Mouse (Mus musculus) cortical plate, adult 2 months (tissue): ENCODE data around the gene Cyp21a1. TPM values are rescaled to one million over a fixed set of nuclear protein-coding genes. Genes with fewer than 3 reads are reported as not detected.
A peak's percentile ranks its signal among the peaks of the same experiment; 100 is the strongest.
"Not testable (repeated sequence)": the region's sequence is repeated elsewhere in the genome, so short reads cannot be mapped to it uniquely, and the experiment has no call there.

Experiments used
- H3K27ac ChIP-seq: fragments of 200-500 bp; 2 replicates; pipeline ENCODE4 v1.5.1; 2012; ENCODE audit warnings: low read length, control low read depth, inconsistent platforms; ENCODE audit not compliant: insufficient read depth
- H3K4me1 ChIP-seq: fragments of 200-500 bp; 2 replicates; pipeline ENCODE4 v1.6.1; 2011; ENCODE audit warnings: low read length; ENCODE audit not compliant: control insufficient read depth, insufficient read depth
- H3K4me3 ChIP-seq: fragments of 200-500 bp; 2 replicates; pipeline ENCODE4 v1.5.1; 2011; ENCODE audit warnings: mild to moderate bottlenecking, low read length, control low read depth; ENCODE audit not compliant: insufficient read depth
- CTCF ChIP-seq: fragments of 200-500 bp; IDR thresholded peaks from 2 replicates; pipeline ENCODE4 v1.5.1; 2011; ENCODE audit warnings: mild to moderate bottlenecking, control low read depth, low read length; ENCODE audit not compliant: insufficient read depth; ENCODE audit errors: extremely low read depth
- POLR2A ChIP-seq: fragments of 200-500 bp; IDR thresholded peaks from 2 replicates; pipeline ENCODE4 v1.6.1; 2011; ENCODE audit warnings: mild to moderate bottlenecking, low read length, control low read depth; ENCODE audit not compliant: insufficient read depth; ENCODE audit errors: extremely low read depth
- polyA plus RNA-seq: library from polyadenylated mRNA; depleted of rRNA; stranded (reverse); fragments of >200 nt; gene quantifications from 2 replicates; pipeline ENCODE4 v1.2.3, GENCODE M21; 2012

The Cyp21a1 gene
- polyA plus RNA-seq, 1 experiment: not detected

- TF ChIP-seq CTCF (no peak), POLR2A (no peak)
- Histone ChIP-seq H3K27ac (no peak overlapping the region), H3K4me1 (no peaks in the 10 kb centered on the region), H3K4me3 (no peak overlapping the region)
Observed at GRCm38 (mm10) chr17:34807176-34807575, 2.8 kb upstream of the Cyp21a1 start.

- no peak overlapping the region for H3K4me3 ChIP-seq
- H3K27ac ChIP-seq: no peak overlapping the region
- no peaks in the 10 kb centered on the region for H3K4me1 ChIP-seq
- TF ChIP-seq POLR2A (no peak), CTCF (peak; percentile 23; the same call in 1 of the 2 replicates)
Observed at GRCm38 (mm10) chr17:34804871-34805562, 656 bp upstream of the Cyp21a1 start.

DNA sequence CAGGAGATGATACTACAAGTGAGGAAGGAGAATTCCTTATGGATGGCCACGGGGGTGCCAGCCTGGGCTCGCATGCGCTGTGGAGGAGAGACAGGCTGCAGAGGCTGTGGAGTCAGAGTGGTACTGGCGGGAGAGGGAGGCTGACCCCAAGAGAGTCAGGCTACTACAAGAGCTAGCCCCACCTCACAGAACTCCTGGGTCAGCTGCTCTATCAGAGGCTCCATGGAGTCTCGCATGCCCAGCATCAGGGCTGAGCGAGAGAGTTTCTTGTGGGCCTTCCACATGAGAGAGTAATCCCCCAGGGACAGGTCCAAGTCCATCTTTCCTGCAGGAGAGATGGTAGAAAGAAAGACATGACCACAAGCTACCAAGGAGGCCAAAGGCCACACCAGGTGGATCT lies 994 bp downstream of the Cyp21a1 start:
- not testable (repeated sequence) for H3K4me1 ChIP-seq, H3K4me3 ChIP-seq, H3K27ac ChIP-seq

DNA sequence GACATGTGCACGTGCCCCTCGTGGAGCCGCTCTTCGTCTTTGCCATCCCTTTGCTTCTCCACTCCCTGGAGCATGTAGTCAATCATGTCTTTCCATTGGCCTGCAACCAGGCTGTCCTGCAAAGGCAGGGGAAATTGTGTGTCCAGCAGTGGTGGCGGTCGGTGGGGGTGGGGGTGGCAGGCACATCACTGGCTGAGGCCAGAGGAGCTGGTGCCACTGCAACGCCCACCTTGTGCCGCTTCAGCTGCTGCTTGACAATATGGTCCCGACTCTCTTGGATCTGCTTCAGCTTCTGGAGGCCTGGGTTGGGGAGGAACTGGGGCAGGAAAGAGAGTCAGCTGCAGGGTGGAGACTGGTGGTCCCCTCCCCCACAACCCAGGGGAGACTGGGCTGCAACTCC lies 1.6 kb downstream of the Cyp21a1 start:
- not testable (repeated sequence) for H3K4me1 ChIP-seq, H3K4me3 ChIP-seq, H3K27ac ChIP-seq

DNA sequence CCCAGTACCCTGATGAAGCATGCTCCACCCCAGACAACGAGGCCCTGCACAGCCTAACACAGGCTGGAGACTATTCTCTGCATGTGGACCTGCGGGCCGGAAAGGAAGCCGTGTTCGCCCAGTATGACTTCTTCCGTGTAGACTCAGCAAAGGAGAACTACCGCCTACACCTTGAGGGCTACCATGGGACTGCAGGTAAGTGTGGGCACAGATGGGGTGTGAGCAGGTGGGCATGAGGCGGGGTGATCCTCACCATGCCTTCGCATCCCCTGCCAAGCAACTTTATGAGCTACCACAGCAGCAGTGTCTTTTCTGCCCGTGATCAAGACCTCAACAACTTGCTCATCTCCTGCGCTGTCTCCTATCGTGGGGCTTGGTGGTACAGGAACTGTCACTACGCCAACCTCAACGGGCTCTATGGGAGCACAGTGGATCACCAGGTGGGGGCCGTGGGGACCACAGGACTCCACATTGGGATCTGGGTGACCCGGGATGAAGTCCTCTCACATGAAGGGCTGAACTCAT lies 3.5 kb downstream of the Cyp21a1 start:
- not testable (repeated sequence) for H3K27ac ChIP-seq, H3K4me1 ChIP-seq, H3K4me3 ChIP-seq

GRCm38 (mm10) chr17:34799531-34799925 lies 4.8 kb downstream of the Cyp21a1 start:
- Histone ChIP-seq H3K4me1 (no peaks in the 10 kb centered on the region), H3K4me3 (no peak overlapping the region), H3K27ac (no peak overlapping the region)
- no peak for TF ChIP-seq POLR2A
- no peak for TF ChIP-seq CTCF

DNA sequence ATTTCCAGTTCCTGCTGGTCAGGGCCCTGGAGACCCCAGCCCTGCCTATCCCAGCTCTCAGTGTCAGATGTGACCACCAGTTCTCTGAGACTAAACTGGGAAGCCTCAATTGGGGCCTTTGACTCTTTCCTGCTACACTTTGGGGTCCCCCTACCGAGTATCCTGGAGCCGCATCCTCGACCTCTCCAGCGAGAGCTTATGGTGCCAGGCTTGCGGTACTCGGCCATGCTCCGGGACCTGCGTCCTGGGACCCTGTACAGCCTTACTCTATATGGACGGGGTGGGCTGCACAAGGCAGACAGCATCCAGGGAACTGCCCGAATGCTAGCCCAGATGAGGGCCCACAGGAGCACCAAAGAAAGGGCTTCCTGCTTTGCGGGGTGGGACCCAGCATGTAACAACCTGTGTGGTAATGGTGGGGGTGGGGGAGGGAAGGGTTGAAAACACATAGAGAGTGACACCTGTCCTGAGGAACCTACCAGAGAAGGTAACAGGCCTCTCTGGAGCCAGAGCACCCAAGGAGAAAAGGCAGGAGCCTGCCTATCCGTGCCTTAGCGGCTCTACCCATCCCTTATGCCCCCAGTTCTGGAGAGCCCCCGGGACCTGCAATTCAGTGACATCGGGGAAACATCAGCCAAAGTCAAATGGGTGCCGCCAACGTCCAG lies 5.4 kb downstream of the Cyp21a1 start:
- H3K27ac ChIP-seq: no peak overlapping the region
- no peaks in the 10 kb centered on the region for H3K4me1 ChIP-seq
- H3K4me3 ChIP-seq: no peak overlapping the region
- TF ChIP-seq CTCF (no peak), POLR2A (no peak)

- not testable (repeated sequence) for H3K4me3 ChIP-seq, H3K27ac ChIP-seq, H3K4me1 ChIP-seq
Observed at GRCm38 (mm10) chr17:34798071-34798470, 6.3 kb downstream of the Cyp21a1 start.

DNA sequence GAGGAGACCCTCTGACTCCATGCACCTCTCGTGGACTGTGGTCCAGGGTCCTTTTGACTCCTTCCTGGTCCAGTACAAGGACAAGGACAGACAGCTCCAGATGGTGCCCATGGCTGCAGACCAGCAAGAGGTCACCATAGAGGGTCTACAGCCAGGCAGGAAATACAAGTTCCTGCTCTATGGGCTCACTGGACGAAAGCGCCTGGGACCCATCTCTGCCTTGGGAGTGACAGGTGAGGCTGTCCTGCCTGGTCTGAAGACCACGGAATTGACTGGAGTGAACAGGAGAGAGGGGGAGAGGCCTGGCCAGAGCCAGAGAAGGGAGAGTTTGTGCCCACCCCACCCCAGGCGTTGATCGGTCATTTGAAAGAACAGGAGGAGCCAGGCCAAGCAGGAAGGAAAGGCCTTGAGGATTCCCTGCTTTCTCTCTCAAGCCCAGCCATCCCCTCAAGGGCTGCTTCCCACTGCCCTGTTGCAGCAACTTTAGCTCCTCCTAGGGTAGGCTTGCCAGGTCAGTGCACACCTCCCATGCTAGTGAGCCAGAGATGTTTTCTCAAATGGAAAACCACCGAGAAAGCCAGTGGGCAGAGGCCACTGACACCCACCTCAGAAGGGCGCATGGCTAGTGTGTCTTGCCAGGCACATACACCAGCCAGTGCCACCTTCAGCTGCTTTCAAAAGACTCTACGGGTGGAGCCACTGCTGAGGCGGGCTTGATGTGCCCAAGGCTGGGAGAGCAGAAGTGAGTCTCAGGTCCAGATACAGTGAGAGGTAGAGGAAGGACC lies 7.0 kb downstream of the Cyp21a1 start:
- not testable (repeated sequence) for H3K27ac ChIP-seq, H3K4me1 ChIP-seq, H3K4me3 ChIP-seq

DNA sequence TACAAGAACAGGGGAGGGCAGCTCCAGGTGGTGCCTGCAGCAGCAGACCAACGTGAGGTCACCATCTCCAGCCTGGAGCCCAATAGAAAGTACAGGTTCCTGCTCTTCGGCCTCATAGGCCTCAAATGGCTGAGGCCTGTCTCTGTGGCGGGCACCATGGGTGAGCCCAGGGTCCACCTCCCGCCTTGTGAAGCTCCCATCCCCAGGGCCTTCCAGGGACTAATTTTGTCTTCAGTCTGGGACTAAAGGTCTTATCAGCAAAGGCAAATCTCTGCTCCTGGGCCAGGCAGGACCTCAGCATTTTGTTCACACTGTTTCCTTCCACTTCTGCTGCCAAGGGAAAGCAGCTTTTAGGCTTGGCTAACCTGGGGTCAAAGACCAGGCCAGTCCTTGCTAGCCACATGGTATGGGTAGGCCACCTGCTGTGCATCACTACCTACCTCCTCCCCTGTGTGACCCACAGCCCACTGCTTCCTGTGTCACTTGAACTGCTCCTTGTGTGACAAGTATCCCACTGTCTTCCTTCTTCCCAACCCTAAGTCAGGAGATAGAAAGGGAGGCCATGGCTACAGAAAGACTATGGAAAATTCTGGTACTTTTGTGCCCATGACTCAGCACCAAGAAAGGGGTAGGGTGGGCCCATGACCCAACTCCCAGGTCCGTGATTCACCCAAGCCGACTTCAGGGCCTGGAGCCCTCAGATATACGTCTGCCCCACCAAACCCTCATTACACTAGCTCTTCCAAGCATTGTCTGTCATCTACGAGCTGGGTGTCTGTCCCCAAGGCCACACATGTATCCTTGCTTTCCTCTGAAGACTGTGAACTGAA lies 7.8 kb downstream of the Cyp21a1 start:
- Histone ChIP-seq H3K4me1 (no peaks in the 10 kb centered on the region), H3K27ac (no peak overlapping the region), H3K4me3 (no peak overlapping the region)
- TF ChIP-seq CTCF (no peak), POLR2A (no peak)
